Mouse (Mus musculus) cerebellum, postnatal 14 days (tissue): ENCODE results near the gene Bckdha.

Source experiments
- DNase-seq, 2 experiments: peaks; one replicate each; pipeline ENCODE4 v3.0.0; 2021; ENCODE audit warnings: mixed read lengths in 2 of 2

Gene Bckdha

GRCm38 (mm10) chr7:25644631-25645030 lies 14.2 kb downstream of the Bckdha start:
- DNase-seq = peak; percentile 61 to 71

GRCm38 (mm10) chr7:25644136-25644535 lies 14.6 kb downstream of the Bckdha start:
- DNase-seq = peak in 1 of 2 experiments; percentile 41

DNA sequence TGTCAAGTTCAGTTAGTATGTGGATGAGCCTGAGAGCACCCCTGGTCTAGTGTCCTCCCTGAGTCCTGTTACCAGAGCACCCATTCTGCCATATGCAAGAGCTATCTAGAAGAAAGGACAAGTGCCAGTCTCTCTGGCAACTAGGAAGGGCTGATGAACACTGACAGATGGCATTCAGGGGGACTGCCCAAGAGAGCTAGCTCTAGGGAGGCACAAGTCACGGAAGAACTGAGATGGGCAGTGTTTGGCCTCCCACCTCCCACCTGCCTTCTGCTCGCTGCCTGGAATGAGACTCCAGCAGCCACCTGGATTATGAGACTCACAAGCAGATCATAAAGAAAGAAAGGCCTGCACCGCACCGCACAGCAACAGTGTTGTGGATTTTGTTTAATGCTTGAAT lies 19.0 kb downstream of the Bckdha start:
- DNase-seq = peak; percentile 61 to 76

- no peak for DNase-seq
Observed at GRCm38 (mm10) chr7:25637099-25637498, 21.7 kb downstream of the Bckdha start.

DNA sequence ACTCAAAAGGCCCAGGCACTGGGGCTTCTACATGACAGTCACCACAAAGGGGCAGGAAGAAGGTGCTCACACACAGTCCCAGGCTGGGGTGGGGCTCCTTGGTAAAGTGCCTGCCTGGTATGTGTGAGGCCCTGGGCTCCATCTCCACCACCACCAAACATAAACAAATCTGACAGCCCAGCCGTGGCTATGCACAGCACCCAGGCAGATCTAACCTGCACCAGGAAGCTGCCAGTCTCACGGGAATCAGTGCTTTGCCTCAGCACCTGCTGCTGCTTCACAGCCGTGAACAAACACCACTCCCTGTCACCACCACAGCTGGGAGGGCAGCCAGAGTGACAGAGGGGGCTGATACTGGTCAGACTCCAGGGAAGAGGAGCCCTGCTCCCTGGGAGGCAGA lies 22.4 kb downstream of the Bckdha start:
- DNase-seq = no peak

GRCm38 (mm10) chr7:25632679-25633078 lies 26.1 kb downstream of the Bckdha start:
- DNase-seq = no peak

GRCm38 (mm10) chr7:25628323-25628620 lies 30.5 kb downstream of the Bckdha start:
- DNase-seq = no peak

DNA sequence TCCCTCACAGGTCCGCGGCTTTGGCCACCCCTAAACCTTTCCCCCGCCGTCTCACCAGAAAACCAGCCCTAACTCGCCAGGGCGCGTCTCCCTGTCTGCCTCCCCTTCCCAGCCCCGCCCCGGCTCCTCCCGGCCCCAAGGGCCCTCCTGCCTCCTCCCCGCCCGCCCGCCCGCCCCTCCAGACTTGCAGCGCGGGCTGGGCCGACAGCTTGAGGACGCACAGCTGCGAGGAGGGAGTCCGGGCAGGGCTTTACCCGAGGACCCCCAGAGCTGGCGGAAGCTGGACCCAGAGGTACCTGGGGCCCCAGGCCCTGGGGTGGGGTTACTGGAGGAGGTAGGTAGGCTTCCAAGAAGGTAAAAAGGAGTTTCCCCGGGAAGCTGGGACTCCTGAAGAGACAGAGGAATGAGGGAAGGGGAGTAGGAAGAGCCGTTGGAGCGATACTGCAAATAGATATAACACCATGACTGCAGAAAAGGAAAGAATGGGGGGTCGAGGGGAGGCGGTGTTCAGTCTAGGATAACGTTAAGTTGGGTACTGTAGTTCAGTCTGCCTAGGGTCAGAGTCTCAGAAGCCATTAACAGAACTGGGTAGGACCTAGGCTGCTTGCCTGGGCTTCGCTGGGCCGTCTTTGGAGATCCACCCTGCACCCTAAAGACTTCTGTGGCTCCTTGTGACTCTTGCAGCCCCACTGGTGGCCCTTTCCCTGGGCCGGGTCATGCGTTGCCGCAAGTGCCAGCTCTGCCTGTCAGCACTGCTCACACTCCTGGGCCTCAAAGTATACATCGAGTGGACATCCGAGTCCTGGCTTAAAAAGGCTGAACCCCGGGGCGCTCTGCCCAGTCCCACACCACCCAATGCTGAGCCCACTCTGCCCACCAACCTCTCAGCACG lies 31.1 kb downstream of the Bckdha start:
- DNase-seq = peak in 1 of 2 experiments; percentile 41

GRCm38 (mm10) chr7:25626509-25627430 lies 32.0 kb downstream of the Bckdha start, which contains the start of gene B3gnt8:
TSS of gene B3gnt8 (plus strand) at chr7:25626654.
- DNase-seq = peak; percentile 56 to 64

GRCm38 (mm10) chr7:25625594-25626250 lies 33.1 kb downstream of the Bckdha start:
- DNase-seq = peak; percentile 72 to 81

DNA sequence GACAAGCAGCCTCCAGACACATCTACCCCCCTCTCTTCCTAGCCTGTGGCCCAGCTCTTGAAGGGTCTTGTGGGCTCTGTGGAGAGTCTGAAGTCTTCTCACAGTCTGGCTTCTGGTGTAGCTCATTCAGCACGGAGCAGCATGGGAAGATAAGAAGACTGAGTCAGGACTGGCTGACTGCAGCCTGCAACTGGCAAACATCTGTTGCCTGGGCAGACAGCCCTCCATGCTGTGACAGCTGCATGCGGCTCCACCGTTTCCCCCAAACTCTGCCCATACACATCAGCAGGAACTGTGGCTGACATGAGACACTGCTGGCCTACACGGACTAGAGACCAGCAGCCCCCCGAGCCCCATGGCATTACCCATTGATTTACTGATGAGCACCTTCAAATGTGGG lies 33.9 kb downstream of the Bckdha start:
- DNase-seq = peak in 1 of 2 experiments; percentile 12

- peak; percentile 72 to 74 for DNase-seq
Observed at GRCm38 (mm10) chr7:25623857-25624370, 34.9 kb downstream of the Bckdha start.

- DNase-seq = peak in 1 of 2 experiments; percentile 3
Observed at GRCm38 (mm10) chr7:25620751-25621150, 38.0 kb downstream of the Bckdha start.

DNA sequence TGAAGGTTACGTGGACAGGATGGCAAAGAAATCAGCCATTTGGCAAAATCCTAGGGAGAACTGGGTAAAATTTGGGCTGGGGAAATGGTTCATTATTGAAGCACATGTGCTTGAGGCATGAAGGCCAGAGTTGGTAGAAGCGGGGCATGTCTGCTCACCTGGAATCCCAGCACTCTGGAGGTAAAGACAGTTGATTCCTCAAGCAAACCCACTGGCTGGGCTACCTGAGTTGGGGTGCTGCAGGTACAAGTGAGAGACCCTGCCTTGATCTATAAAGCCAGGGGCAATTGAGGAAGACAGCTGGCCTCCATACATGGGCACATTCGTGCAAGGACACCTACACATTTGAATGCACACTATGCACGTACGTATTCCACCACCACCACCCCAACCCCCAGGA lies 38.7 kb downstream of the Bckdha start:
- peak in 1 of 2 experiments; percentile 8 for DNase-seq

- no peak for DNase-seq
Observed at GRCm38 (mm10) chr7:25619722-25619991, 39.1 kb downstream of the Bckdha start.

DNA sequence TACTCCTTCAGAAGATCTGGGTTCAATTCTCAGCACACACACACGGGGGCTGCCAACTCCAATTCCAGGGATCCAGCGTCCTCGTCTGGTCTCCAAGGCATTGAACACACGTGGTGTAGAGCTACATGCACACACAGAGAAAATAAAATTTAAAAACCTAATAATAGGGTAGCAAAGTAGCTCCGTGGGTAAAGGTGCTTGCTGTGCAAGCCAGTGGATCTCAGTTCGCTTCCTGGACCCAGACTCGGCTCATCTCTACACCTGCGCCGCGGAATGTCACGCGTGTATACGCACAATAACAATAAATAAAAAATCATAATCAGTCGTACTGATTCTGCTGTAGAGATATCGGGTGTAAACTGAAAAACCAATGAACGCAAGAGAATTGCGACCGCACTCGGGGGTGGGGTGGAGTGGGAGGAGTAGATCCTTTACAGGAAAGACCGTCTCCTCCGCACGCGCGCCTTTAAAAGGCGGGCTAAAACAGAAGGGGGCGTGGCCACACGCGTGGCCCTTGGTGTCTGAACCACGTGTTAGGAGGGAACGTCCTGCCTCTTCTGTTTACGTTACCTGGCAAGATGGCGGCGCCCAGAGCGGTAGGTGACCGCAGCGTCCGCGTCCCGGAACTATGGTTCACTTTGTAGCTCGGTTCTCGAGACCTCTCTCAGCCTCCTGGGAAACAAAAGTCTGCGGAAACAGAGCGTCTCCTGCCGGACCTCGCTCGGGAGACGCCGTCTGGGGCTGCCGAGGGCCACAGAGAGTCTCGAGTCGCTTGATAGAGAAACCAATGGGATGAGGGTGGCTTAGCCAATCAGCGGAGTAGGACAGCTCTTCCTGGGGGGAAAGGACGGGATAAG lies 39.7 kb downstream of the Bckdha start, which contains the start of gene Dmac2:
Gene Dmac2, plus strand, starts transcription at position 550 of the 857 bp plus-strand sequence.
- peak; percentile 97 for DNase-seq

GRCm38 (mm10) chr7:25617376-25618160 lies 41.2 kb downstream of the Bckdha start:
- DNase-seq = peak in 1 of 2 experiments; percentile 11

- DNase-seq = no peak
Observed at GRCm38 (mm10) chr7:25615706-25616011, 43.1 kb downstream of the Bckdha start, which contains the start of gene Erich4. TSS of gene Erich4 (minus strand) at chr7:25615892.

GRCm38 (mm10) chr7:25614831-25615705 lies 43.7 kb downstream of the Bckdha start:
- no peak for DNase-seq

GRCm38 (mm10) chr7:25614086-25614485 lies 44.7 kb downstream of the Bckdha start:
- no peak for DNase-seq
